Mouse (Mus musculus) midbrain, embryonic 11.5 days (tissue): ENCODE measurements around the gene Umad1. TPM values are rescaled to one million over a fixed set of nuclear protein-coding genes. Genes with fewer than 3 reads are reported as not detected.

Experiments used
- ATAC-seq: fragments of 200-750 bp; cut with Nextera tagmentation; 2 replicates; pipeline ENCODE4 v1.8.0; 2017; ENCODE audit warnings: moderate TSS enrichment, moderate library complexity; ENCODE audit not compliant: low FRiP score
- DNase-seq: peaks from one replicate; pipeline ENCODE4 v3.0.0; 2015; ENCODE audit warnings: low spot score; ENCODE audit errors: missing footprints
- H3K27ac ChIP-seq: fragments of 300-500 bp; sonication (generic); 2 replicates; pipeline ENCODE4 v1.5.1; 2014; ENCODE audit warnings: low read depth, low read length
- H3K27me3 ChIP-seq: fragments of 300-500 bp; sonication (generic); 2 replicates; pipeline ENCODE4 v1.6.1; 2014; ENCODE audit warnings: mild to moderate bottlenecking, low read length, moderate library complexity, mixed read lengths; ENCODE audit not compliant: control insufficient read depth, insufficient read depth
- H3K36me3 ChIP-seq: fragments of 300-500 bp; sonication (generic); 2 replicates; pipeline ENCODE4 v1.6.1; 2014; ENCODE audit warnings: mild to moderate bottlenecking, low read length, moderate library complexity, mixed read lengths; ENCODE audit not compliant: control insufficient read depth, insufficient read depth
- H3K4me1 ChIP-seq: fragments of 300-500 bp; sonication (generic); 2 replicates; pipeline ENCODE4 v1.6.1; 2014; ENCODE audit warnings: low read length; ENCODE audit not compliant: control insufficient read depth, insufficient read depth
- H3K4me2 ChIP-seq: fragments of 300-500 bp; sonication (generic); 2 replicates; pipeline ENCODE4 v1.6.1; 2014; ENCODE audit warnings: mild to moderate bottlenecking, moderate library complexity
- H3K4me3 ChIP-seq: fragments of 300-500 bp; sonication (generic); 2 replicates; pipeline ENCODE4 v1.5.1; 2014; ENCODE audit warnings: low read depth, low read length
- H3K9ac ChIP-seq: fragments of 300-500 bp; sonication (generic); 2 replicates; pipeline ENCODE4 v1.6.1; 2014; ENCODE audit warnings: low read length
- H3K9me3 ChIP-seq: fragments of 300-500 bp; sonication (generic); 2 replicates; pipeline ENCODE4 v1.6.1; 2016; ENCODE audit warnings: low read length; ENCODE audit not compliant: control insufficient read depth
- WGBS: fragments of 180-500 bp; shearing (Covaris S2); extraction: QIAGEN DNeasy Blood & Tissue Kit; methylation state at CpG from one replicate; pipeline ENCODE4 v1.1.7; 2014; 5-methylcytosine and 5-hydroxymethylcytosine counted together
- polyA plus RNA-seq: library from polyadenylated mRNA; unstranded; fragments of >200 nt; fragmentation: Nextera tagmentation; extraction: Ambion mirVana; gene quantifications from 2 replicates; pipeline ENCODE4 v1.2.1, GENCODE M21; 2014

Gene Umad1
- polyA plus RNA-seq, 1 experiment from 2014 or later = 28.5 TPM

DNA sequence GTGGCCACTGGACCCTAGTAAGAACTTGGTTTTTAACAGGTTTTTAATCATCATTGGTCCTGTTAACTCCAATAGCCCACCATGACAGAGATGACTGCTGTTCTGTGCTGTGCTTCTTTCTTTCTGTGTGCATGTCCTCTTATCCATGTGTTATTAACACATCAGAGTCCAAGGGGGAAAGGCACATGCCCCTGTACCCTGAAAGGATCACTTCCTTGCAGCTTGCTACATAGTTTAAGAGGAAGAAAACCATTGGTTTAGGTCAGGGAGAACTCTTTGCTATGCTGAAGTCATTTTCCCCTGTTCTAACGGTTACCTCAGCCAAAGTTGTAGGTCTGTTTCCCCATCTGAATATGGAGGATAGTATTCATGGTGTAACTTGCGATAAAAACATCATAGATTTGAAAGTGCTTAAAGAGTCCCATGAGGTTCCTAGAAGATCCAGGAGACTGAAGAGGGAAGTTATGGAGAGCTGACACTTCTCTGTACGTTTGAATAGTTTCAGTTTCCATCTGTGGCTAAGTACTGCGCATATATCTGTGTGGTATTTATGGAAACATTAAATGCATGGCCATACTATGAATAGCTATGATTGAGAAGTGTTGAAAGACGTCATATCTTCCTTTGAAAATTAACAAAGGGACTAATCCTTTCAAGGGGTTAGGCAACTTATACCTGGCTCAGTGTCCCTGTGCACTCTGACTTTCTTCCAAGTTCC lies 236.2 kb downstream of the Umad1 start:
- 84% methylated on average over 5 of the region's 5 CpGs for WGBS
- Histone ChIP-seq H3K27me3 (no peaks in the 10 kb centered on the region), H3K9me3 (no peaks in the 10 kb centered on the region), H3K36me3 (no peaks in the 10 kb centered on the region), H3K4me3 (no peak overlapping the region), H3K4me1 (no peaks in the 10 kb centered on the region), H3K4me2 (no peak overlapping the region), H3K9ac (no peak overlapping the region), H3K27ac (no peak overlapping the region)
- peak; percentile 33 for DNase-seq
- ATAC-seq = no peak

DNA sequence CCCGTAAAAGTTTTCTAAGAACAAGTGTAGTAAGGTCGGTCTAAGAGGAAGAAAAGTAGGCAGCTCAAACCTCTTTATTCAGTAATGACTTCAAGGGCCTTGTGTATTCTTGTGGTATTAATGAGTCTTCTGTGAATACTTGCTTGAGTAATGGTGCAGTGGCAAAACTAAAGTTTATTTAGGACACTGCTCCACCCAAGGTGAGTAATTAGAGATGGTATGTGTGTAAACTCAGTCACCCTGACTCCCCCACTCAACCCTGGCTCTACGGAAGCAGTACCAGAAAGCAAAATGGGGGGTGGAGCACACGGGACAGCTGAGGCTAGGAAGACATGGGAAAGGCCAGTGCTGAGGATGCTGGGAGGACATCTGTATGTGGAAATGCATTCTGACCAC lies 236.7 kb downstream of the Umad1 start:
- peak; percentile 12 for DNase-seq
- 83% methylated on average over 4 of the region's 4 CpGs for WGBS
- no peak for ATAC-seq
- no peaks in the 10 kb centered on the region for H3K9me3 ChIP-seq
- H3K4me3 ChIP-seq = no peak overlapping the region
- no peak overlapping the region for H3K27ac ChIP-seq
- no peak overlapping the region for H3K4me2 ChIP-seq
- H3K36me3 ChIP-seq = no peaks in the 10 kb centered on the region
- no peaks in the 10 kb centered on the region for H3K4me1 ChIP-seq
- H3K9ac ChIP-seq = no peak overlapping the region
- no peaks in the 10 kb centered on the region for H3K27me3 ChIP-seq

DNA sequence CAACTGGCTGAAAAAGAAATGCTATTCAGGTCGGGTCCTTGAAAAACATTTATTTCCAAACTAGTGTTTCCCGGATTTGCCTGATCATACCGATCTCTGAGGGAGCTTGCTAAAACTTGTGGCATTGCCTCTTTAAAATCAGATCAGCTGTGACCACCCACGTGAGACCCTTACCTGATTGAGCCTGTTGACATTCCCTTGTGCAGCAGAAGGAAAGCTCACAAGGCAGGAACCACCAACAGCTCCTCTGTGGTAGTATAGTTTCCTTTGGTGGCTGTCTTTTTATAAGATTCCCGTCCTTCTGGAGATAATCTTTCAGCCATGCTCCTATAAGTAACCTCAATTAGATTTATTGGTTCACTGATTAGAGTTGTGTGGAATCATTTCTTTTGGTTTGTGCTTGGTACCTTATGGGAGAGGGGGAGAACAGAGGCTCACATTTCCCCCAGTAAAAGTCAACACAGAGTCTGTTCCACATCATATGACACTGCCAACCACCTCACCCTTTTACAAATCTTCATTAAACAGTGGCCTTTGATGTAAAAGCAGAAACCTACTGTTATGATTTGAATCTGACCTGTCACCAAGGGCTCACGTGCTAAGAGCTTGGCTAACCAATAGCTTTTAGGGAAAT lies 238.3 kb downstream of the Umad1 start:
- ATAC-seq = no peak
- 77% methylated on average over 6 of the region's 6 CpGs for whole genome bisulfite sequencing

DNA sequence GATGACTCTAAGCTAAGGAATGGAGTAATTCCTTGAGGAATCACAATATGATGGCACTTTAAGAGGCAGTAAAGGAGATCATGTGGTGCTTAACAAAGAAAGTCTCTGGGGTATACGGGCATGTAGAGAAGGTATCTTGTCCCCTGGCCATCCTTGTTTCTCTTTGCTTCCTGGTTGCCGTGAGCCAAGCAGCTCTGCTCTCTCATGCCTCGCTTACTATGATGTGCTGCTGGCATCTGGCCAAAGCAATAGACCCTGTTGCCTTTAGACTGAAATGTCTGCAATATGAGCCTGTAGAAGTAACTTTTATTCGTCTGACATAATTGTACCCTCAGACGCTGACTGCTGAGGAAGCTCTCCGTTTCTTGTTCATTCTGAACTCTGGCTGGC lies 238.8 kb downstream of the Umad1 start:
- H3K4me1 ChIP-seq = no peaks in the 10 kb centered on the region
- H3K27ac ChIP-seq = no peak overlapping the region
- 91% methylated on average over 6 of the region's 6 CpGs for WGBS
- H3K36me3 ChIP-seq = no peaks in the 10 kb centered on the region
- ATAC-seq (no peak), DNase-seq (peak; percentile 14)
- H3K4me2 ChIP-seq = no peak overlapping the region
- H3K4me3 ChIP-seq = no peak overlapping the region
- H3K9ac ChIP-seq = no peak overlapping the region
- no peaks in the 10 kb centered on the region for H3K9me3 ChIP-seq
- H3K27me3 ChIP-seq = no peaks in the 10 kb centered on the region

More for the DNA sequence above, 238.3 kb downstream of the Umad1 start:
- H3K9me3 ChIP-seq = no peaks in the 10 kb centered on the region
- no peaks in the 10 kb centered on the region for H3K4me1 ChIP-seq
- no peak for DNase-seq
- no peak overlapping the region for H3K27ac ChIP-seq
- no peaks in the 10 kb centered on the region for H3K36me3 ChIP-seq
- H3K9ac ChIP-seq = no peak overlapping the region
- H3K27me3 ChIP-seq = no peaks in the 10 kb centered on the region
- no peak overlapping the region for H3K4me3 ChIP-seq
- H3K4me2 ChIP-seq = no peak overlapping the region

DNA sequence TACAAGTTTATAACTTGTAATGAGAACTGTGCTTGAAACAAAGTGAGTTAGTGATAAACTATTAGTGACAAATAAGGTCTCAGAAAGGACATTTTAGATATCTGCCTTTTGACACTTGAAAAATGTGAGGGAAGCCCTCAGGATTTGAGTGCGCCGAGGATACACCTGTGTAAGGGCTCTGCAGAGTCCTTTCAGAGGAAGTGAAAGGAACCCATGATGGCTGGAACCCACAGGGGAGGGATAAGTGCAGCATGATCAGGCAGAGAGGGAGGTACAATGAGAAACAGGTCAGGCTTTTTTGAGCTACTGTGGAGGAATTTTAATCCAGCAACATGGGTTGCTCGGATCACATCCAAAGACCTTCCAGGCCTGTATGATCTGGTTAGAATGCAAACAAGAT lies 239.9 kb downstream of the Umad1 start:
- Histone ChIP-seq H3K4me2 (no peak overlapping the region), H3K9me3 (no peaks in the 10 kb centered on the region), H3K27me3 (no peaks in the 10 kb centered on the region), H3K4me3 (no peak overlapping the region), H3K9ac (no peak overlapping the region), H3K27ac (no peak overlapping the region), H3K36me3 (no peaks in the 10 kb centered on the region), H3K4me1 (no peaks in the 10 kb centered on the region)
- ATAC-seq = no peak
- DNase-seq = no peak
- WGBS = 82% methylated on average over 3 of the region's 3 CpGs

DNA sequence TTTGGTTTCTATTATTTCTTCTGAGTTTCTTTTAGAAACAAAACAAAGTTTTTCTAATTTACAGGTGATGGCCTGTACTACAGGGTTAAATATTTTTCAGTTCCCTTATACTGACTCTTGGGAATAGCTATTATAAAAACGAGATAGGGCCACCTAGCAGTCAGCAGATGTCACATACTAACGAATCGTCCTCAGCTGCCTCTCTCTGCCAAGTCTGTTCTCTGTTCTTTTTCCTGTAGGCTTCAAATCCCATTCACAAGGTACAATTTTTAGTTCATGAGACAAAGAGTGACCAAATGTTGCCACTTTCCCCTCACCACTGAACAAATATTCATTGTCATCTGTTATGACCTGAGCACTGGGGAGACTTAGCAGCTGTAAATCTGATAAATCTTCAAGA lies 244.9 kb downstream of the Umad1 start:
- Histone ChIP-seq H3K9ac (no peak overlapping the region), H3K27me3 (no peaks in the 10 kb centered on the region), H3K4me3 (no peak overlapping the region), H3K4me1 (no peaks in the 10 kb centered on the region; the same call in 1 of the 2 replicates), H3K36me3 (no peaks in the 10 kb centered on the region), H3K4me2 (no peak overlapping the region), H3K9me3 (no peaks in the 10 kb centered on the region), H3K27ac (no peak overlapping the region)
- WGBS = 57% methylated on average over 3 of the region's 3 CpGs
- no peak for ATAC-seq
- DNase-seq = no peak

DNA sequence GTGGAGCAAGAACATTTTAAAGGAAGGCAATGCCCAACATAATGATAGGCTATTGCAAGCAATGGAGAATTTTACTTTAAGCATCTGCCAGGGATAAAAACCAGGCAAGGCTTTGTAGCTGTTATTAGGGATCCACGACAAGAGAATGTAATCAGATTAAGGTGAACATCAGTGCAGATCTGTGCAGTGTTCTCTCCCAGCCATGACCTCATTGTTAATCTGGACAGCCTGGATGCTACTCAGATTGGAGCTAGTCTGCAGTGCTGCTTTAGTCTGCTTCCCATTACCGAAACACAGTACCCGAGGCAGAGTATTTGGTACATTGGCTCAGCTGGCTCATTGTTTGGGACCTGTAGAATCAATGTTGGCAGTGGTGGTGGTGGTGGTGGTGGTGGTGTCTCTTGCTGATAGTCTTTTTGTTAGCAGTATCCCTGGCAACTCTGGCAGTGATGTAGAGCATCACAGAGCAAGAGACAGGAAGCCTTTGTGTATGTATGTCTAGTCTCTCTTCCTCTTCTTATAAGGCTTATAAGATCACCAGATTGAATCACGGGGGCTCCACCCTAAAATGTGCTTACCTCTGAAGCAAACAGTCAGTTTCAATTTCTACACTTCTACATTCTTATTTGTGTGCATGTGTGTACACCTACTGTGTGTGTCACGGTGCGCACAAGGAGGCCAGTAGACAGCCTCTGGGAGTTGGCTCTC lies 245.6 kb downstream of the Umad1 start:
- Histone ChIP-seq H3K27ac (no peak overlapping the region), H3K36me3 (no peaks in the 10 kb centered on the region), H3K9me3 (no peaks in the 10 kb centered on the region), H3K27me3 (no peaks in the 10 kb centered on the region), H3K4me3 (no peak overlapping the region), H3K9ac (no peak overlapping the region), H3K4me1 (no peaks in the 10 kb centered on the region; the same call in 1 of the 2 replicates), H3K4me2 (no peak overlapping the region)
- DNase-seq (no peak), ATAC-seq (no peak)
- 81% methylated on average over 6 of the region's 6 CpGs for WGBS

DNA sequence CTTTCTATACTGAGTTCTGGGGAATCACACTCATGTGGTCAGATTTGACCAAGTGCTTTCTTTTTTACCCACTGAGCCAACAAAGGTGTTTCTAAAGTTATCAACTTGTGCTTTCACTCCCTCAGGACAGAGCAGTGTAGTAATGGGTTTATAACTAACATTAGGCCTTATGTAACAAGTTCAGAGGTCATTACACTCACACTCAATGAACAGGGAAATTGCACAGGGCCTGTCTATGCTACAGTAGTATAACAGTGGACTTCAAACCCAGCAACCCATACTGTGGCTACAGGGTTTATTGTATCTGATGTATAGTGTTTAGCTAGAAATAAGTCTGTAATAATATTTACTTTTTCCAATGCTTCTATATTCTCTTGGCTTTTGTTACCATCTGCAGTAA lies 247.5 kb downstream of the Umad1 start:
- ATAC-seq (no peak), DNase-seq (no peak)
- Histone ChIP-seq H3K9me3 (no peaks in the 10 kb centered on the region), H3K27ac (no peak overlapping the region), H3K4me2 (no peak overlapping the region), H3K27me3 (no peaks in the 10 kb centered on the region), H3K4me1 (peaks cover 3% of the 10 kb centered on the region; the same call in 1 of the 2 replicates), H3K9ac (no peak overlapping the region), H3K36me3 (no peaks in the 10 kb centered on the region), H3K4me3 (no peak overlapping the region)
